Mouse (Mus musculus) embryonic facial prominence, embryonic 13.5 days (tissue): ENCODE results near the gene P3h2. TPM values are rescaled to one million over a fixed set of nuclear protein-coding genes. Genes with fewer than 3 reads are reported as not detected.

ENCODE experiments used
- ATAC-seq: fragments of 200-750 bp; cut with Nextera tagmentation; 2 replicates; pipeline ENCODE4 v1.8.0; 2017; ENCODE audit warnings: low read depth; ENCODE audit not compliant: insufficient number of reproducible peaks, insufficient read depth, low FRiP score, low TSS enrichment
- H3K27ac ChIP-seq: fragments of 300-500 bp; sonication (generic); 2 replicates; pipeline ENCODE4 v1.5.1; 2015; ENCODE audit warnings: moderate library complexity, mild to moderate bottlenecking, inconsistent platforms
- H3K27me3 ChIP-seq: fragments of 300-500 bp; sonication (generic); 2 replicates; pipeline ENCODE4 v1.6.1; 2015; ENCODE audit warnings: mild to moderate bottlenecking, inconsistent platforms
- H3K36me3 ChIP-seq: fragments of 300-500 bp; sonication (generic); 2 replicates; pipeline ENCODE4 v1.6.1; 2015; ENCODE audit warnings: mild to moderate bottlenecking, inconsistent platforms
- H3K4me1 ChIP-seq: fragments of 300-500 bp; sonication (generic); 2 replicates; pipeline ENCODE4 v1.6.1; 2015; ENCODE audit warnings: inconsistent platforms
- H3K4me2 ChIP-seq: fragments of 300-500 bp; sonication (generic); 2 replicates; pipeline ENCODE4 v1.6.1; 2015; ENCODE audit warnings: moderate library complexity, mild to moderate bottlenecking, inconsistent platforms
- H3K4me3 ChIP-seq: fragments of 300-500 bp; sonication (generic); 2 replicates; pipeline ENCODE4 v1.5.1; 2015; ENCODE audit warnings: mild to moderate bottlenecking, inconsistent platforms
- H3K9ac ChIP-seq: fragments of 300-500 bp; sonication (generic); 2 replicates; pipeline ENCODE4 v1.6.1; 2015; ENCODE audit warnings: mild to moderate bottlenecking, inconsistent platforms
- H3K9me3 ChIP-seq: fragments of 300-500 bp; sonication (generic); 2 replicates; pipeline ENCODE4 v1.6.1; 2016; ENCODE audit warnings: inconsistent platforms
- WGBS: fragments of 180-500 bp; shearing (Covaris S2); methylation state at CpG from one replicate; pipeline ENCODE4 v1.1.7; 2015; ENCODE audit warnings: mixed read lengths; 5-methylcytosine and 5-hydroxymethylcytosine counted together
- polyA plus RNA-seq: library from polyadenylated mRNA; unstranded; fragments of >200 nt; fragmentation: Nextera tagmentation; extraction: Ambion mirVana; gene quantifications from 2 replicates; pipeline ENCODE4 v1.2.1, GENCODE M21; 2015

Gene P3h2
- polyA plus RNA-seq, 1 experiment from 2014 or later = 3.3 TPM

- no peak for ATAC-seq
- Histone ChIP-seq H3K9me3 (no peaks in the 10 kb centered on the region), H3K9ac (no peak overlapping the region), H3K27ac (no peak overlapping the region), H3K27me3 (no peaks in the 10 kb centered on the region), H3K36me3 (no peaks in the 10 kb centered on the region), H3K4me1 (peaks cover 6% of the 10 kb centered on the region; the same call in 1 of the 2 replicates), H3K4me2 (no peak overlapping the region), H3K4me3 (no peak overlapping the region)
- 53% methylated on average over 2 of the region's 2 CpGs for WGBS
Measured at GRCm38 (mm10) chr16:25977210-25977609, 128.4 kb downstream of the P3h2 start.

DNA sequence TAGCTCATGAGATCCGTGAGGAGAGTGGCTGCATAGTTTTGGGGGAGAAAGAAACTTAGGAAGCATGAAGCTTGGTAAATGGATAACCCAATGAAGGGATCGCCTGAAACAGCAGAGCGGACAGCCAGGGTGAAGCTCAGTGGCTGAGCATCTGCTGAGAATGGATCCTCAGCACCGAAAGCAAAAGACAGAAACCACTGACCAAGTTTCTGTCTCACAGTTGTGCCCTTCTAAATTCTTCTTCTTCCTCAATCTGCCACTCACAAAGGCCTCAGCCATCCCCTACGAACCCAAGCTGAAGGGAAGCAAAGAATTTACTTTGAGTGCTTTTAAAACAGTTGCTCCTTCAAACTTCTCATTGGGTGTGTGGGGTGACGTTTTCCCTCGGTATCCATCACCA, 134.3 kb downstream of the P3h2 start:
- H3K27ac ChIP-seq = no peak overlapping the region
- H3K9me3 ChIP-seq = no peaks in the 10 kb centered on the region
- H3K9ac ChIP-seq = no peak overlapping the region
- ATAC-seq = no peak
- no peak overlapping the region for H3K4me2 ChIP-seq
- H3K4me1 ChIP-seq = peaks cover 6% of the 10 kb centered on the region; the same call in 1 of the 2 replicates
- H3K36me3 ChIP-seq = peaks cover 3% of the 10 kb centered on the region; the same call in 1 of the 2 replicates
- no peak overlapping the region for H3K4me3 ChIP-seq
- 92% methylated on average over 7 of the region's 7 CpGs for WGBS
- H3K27me3 ChIP-seq = no peaks in the 10 kb centered on the region

- Histone ChIP-seq H3K9ac (no peak overlapping the region), H3K36me3 (peaks cover 3% of the 10 kb centered on the region; the same call in 1 of the 2 replicates), H3K4me3 (no peak overlapping the region), H3K27ac (no peak overlapping the region), H3K27me3 (no peaks in the 10 kb centered on the region), H3K9me3 (no peaks in the 10 kb centered on the region), H3K4me2 (no peak overlapping the region), H3K4me1 (peaks cover 6% of the 10 kb centered on the region; the same call in 1 of the 2 replicates)
- ATAC-seq = no peak
- WGBS = 81% methylated on average over 5 of the region's 5 CpGs
Measured at GRCm38 (mm10) chr16:25970720-25971119, 134.9 kb downstream of the P3h2 start.

DNA sequence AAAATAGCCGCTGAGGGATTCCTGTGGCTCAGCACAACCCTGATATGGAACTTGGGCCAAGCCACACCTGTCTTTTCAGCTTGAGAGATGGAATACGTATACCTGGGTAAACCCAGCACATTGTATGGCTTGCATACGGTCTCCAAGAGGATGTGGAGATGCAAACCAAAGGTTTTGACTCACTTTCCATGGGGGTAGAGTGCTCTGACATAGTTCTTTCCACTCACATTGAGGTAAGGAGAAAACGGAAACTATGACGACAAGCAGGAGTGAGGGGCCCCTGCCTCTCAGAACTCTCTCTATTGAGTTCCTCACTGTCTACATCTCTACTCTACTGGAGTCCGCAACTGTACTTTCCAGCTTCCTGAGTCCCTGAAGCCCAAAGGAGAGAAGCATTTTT, 135.4 kb downstream of the P3h2 start:
- H3K4me2 ChIP-seq = no peak overlapping the region
- H3K9ac ChIP-seq = no peak overlapping the region
- ATAC-seq = no peak
- H3K4me3 ChIP-seq = no peak overlapping the region
- peaks cover 5% of the 10 kb centered on the region; the same call in 1 of the 2 replicates for H3K36me3 ChIP-seq
- WGBS = 89% methylated on average over 6 of the region's 6 CpGs
- H3K9me3 ChIP-seq = no peaks in the 10 kb centered on the region
- H3K4me1 ChIP-seq = peaks cover 6% of the 10 kb centered on the region; the same call in 1 of the 2 replicates
- H3K27me3 ChIP-seq = no peaks in the 10 kb centered on the region
- no peak overlapping the region for H3K27ac ChIP-seq

DNA sequence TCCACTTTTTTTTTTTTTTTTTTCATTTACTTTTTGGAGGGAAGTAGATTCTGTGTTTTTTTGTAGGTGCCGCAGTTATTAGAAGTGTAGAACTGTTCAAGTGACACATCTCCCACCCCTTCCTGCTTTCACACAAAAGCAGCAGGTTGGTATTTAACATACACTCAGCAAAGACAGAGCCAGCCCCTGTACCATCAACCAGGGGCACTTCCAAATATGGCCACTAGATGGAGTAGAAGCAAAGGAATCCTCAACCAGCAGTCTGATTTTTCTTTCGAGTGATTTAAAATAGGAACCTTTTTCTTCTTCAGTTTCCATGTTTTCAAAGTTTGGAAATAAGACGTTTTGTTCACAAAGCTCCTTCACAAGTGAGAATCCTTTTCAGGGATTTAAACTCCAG, 138.3 kb downstream of the P3h2 start:
- Histone ChIP-seq H3K27me3 (no peaks in the 10 kb centered on the region), H3K9me3 (no peaks in the 10 kb centered on the region), H3K4me1 (no peaks in the 10 kb centered on the region), H3K36me3 (peaks cover 9% of the 10 kb centered on the region; the same call in 1 of the 2 replicates), H3K4me3 (no peak overlapping the region), H3K4me2 (no peak overlapping the region), H3K9ac (no peak overlapping the region), H3K27ac (no peak overlapping the region)
- ATAC-seq = no peak
- 19% methylated on average over 3 of the region's 3 CpGs for WGBS

- Histone ChIP-seq H3K4me3 (no peak overlapping the region), H3K4me2 (no peak overlapping the region), H3K36me3 (0 out of 2 replicates have a peak, but pooled peaks cover 9% of the 10 kb centered on the region), H3K4me1 (0 out of 2 replicates have a peak, but pooled peaks cover 4% of the 10 kb centered on the region), H3K9ac (no peak overlapping the region), H3K27me3 (no peaks in the 10 kb centered on the region), H3K9me3 (no peaks in the 10 kb centered on the region), H3K27ac (no peak overlapping the region)
- WGBS = 30% methylated on average over 3 of the region's 3 CpGs
- no peak for ATAC-seq
Measured at GRCm38 (mm10) chr16:25963856-25964255, 141.7 kb downstream of the P3h2 start.

DNA sequence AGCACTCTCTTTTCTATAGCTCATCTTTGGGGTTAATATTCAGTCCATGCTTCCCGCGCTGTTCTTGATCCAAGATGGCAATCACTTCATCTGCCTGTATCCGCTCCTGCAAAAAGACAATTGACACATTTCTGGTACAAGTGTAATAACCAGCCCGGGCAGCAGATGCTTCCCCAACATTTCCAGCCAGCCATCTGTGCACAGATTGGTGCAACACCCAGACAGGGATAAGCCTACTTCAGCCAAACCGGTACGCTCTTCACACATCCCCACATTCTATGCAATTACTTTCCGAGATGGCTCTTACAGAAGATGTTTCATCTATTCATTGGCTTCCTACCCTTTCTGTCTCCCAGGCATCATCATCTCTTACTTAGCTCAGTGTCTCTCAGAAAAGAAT, 145.2 kb downstream of the P3h2 start:
- no peak overlapping the region for H3K27ac ChIP-seq
- no peaks in the 10 kb centered on the region for H3K27me3 ChIP-seq
- WGBS = 90% methylated on average over 7 of the region's 7 CpGs
- no peak overlapping the region for H3K4me2 ChIP-seq
- H3K36me3 ChIP-seq = 0 out of 2 replicates have a peak, but pooled peaks cover 9% of the 10 kb centered on the region
- 0 out of 2 replicates have a peak, but pooled peaks cover 6% of the 10 kb centered on the region for H3K4me1 ChIP-seq
- no peaks in the 10 kb centered on the region for H3K9me3 ChIP-seq
- ATAC-seq = no peak
- H3K9ac ChIP-seq = no peak overlapping the region
- H3K4me3 ChIP-seq = no peak overlapping the region

DNA sequence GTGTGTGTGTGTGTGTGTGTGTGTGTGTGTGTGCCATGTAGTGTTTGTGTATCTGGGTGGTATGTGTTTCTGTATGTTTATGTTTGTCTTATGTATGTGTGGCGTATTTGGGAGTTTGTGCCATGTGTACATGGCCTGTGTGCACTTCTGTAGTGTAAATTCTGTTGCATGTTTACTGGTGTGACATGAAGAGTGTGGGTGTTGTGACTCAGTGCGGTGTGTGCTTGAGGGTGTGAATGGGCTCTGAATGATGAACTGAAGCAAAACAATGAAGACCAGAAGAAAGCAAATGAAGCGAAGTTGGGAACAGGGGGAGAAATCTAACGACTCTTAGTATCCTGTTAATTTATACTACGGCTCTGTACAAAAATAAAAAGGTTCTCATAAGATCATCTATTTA, 145.7 kb downstream of the P3h2 start:
- 94% methylated on average over 5 of the region's 5 CpGs for WGBS
- 0 out of 2 replicates have a peak, but pooled peaks cover 8% of the 10 kb centered on the region for H3K4me1 ChIP-seq
- H3K36me3 ChIP-seq = 0 out of 2 replicates have a peak, but pooled peaks cover 5% of the 10 kb centered on the region
- H3K9ac ChIP-seq = no peak overlapping the region
- no peaks in the 10 kb centered on the region for H3K27me3 ChIP-seq
- H3K4me3 ChIP-seq = no peak overlapping the region
- H3K27ac ChIP-seq = no peak overlapping the region
- H3K4me2 ChIP-seq = no peak overlapping the region
- no peak for ATAC-seq
- H3K9me3 ChIP-seq = no peaks in the 10 kb centered on the region

DNA sequence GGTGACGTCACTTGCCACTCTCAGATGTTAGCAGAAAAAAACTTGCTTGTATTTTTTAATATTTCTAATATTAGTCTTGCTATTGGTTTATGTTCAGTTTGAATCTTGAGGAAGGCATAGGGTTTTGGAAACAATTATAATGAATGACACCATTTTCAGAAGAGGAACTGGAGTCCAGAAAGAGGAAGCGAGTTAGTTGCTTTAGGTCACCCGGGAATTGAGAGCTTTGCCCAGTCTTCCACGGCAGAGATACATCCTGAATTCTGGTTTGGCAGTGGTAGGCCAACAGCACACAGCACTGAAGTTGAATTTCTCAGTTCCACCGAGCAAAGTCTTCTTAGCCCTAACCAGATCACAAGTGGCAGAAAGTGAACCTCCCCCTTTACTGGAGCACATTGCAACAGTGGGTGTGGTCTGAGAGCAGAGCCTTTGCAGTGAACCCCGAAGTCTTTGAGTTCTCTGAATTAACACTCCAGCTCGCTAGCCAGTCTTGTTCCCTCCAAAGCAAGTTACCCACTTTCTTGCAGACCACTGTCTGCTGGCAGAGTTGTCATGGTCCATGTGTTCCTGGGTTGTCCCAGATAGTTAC, 146.8 kb downstream of the P3h2 start:
- Histone ChIP-seq H3K4me3 (no peak overlapping the region), H3K4me2 (no peak overlapping the region), H3K27me3 (no peaks in the 10 kb centered on the region), H3K36me3 (0 out of 2 replicates have a peak, but pooled peaks cover 3% of the 10 kb centered on the region), H3K9ac (no peak overlapping the region), H3K27ac (no peak overlapping the region), H3K9me3 (no peaks in the 10 kb centered on the region), H3K4me1 (peaks cover 15% of the 10 kb centered on the region)
- WGBS = 59% methylated on average over 7 of the region's 7 CpGs
- no peak for ATAC-seq

- no peak overlapping the region for H3K4me2 ChIP-seq
- no peaks in the 10 kb centered on the region for H3K27me3 ChIP-seq
- ATAC-seq = no peak
- no peak overlapping the region for H3K9ac ChIP-seq
- H3K9me3 ChIP-seq = no peaks in the 10 kb centered on the region
- 0 out of 2 replicates have a peak, but pooled peaks cover 3% of the 10 kb centered on the region for H3K36me3 ChIP-seq
- no peak overlapping the region for H3K27ac ChIP-seq
- WGBS = 83% methylated on average over 10 of the region's 10 CpGs
- H3K4me3 ChIP-seq = no peak overlapping the region
- H3K4me1 ChIP-seq = peaks cover 15% of the 10 kb centered on the region
Measured at GRCm38 (mm10) chr16:25958213-25958612, 147.4 kb downstream of the P3h2 start.

DNA sequence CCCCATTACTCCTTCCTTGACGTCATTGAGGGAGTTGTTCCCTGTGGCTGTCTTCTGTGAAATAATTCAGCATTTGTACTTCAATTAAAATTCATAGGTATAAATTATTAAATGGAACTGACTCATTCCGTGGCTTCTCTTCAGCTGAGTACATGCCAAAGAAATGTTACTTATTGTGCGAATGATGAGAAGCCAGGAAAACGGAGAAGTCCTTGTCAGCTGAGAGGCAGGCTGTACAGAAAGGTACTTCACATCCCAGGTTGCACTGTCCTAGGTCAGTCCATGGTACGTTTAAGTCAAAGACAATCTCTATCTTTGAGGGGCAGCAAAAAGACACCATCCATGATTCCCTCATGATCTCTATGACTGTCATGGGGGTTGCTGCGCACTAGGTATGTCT, 148.8 kb downstream of the P3h2 start:
- H3K27me3 ChIP-seq = no peaks in the 10 kb centered on the region
- no peak overlapping the region for H3K27ac ChIP-seq
- H3K4me1 ChIP-seq = peaks cover 15% of the 10 kb centered on the region
- no peak overlapping the region for H3K4me3 ChIP-seq
- no peak for ATAC-seq
- WGBS = 92% methylated on average over 6 of the region's 6 CpGs
- H3K36me3 ChIP-seq = 0 out of 2 replicates have a peak, but pooled peaks cover 3% of the 10 kb centered on the region
- H3K9ac ChIP-seq = no peak overlapping the region
- H3K4me2 ChIP-seq = no peak overlapping the region
- H3K9me3 ChIP-seq = no peaks in the 10 kb centered on the region

DNA sequence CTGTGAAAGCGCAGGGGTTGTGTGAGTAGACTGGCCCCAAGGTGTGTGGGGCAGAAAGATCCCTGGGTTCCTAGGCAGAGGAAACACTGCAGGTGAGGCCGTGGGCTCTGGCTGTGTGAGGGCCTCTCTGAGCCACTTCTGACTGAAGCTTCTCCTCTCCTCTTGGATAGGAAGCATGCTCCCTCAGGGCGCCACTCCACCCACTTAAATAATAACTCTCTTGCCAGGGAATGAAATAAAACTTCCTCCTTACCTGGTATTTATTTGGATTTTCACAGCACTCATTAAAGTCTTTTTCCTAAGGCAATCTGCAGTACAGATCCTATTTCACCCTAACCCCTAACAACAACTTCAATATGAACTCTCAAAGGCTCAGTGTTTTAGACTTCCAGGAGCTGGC, 151.0 kb downstream of the P3h2 start:
- ATAC-seq = no peak
- Histone ChIP-seq H3K4me2 (no peak overlapping the region), H3K27ac (no peak overlapping the region), H3K27me3 (no peaks in the 10 kb centered on the region), H3K9ac (no peak overlapping the region), H3K4me1 (peaks cover 15% of the 10 kb centered on the region), H3K9me3 (no peaks in the 10 kb centered on the region), H3K36me3 (0 out of 2 replicates have a peak, but pooled peaks cover 3% of the 10 kb centered on the region), H3K4me3 (no peak overlapping the region)
- 60% methylated on average over 3 of the region's 3 CpGs for WGBS
